Mouse (Mus musculus): ENCODE results near the gene Inppl1.

GRCm38 (mm10) chr7:101832372-101832771 is 5.7 kb downstream of the Inppl1 start:
- TF ChIP-seq EP300 (IDR thresholded peaks at IDR 0.05; ENCODE audit: insufficient read depth, low read depth, low read length) (no peak), POLR2A (IDR thresholded peaks at IDR 0.05; ENCODE audit: insufficient read depth, low read depth, low read length) (no peak)
